Mouse (Mus musculus): ENCODE data around the gene Clip1.

Gene Clip1

GRCm38 (mm10) chr5:123602174-123602573 is 82.2 kb downstream of the Clip1 start:
- DNase-seq (ENCODE audit: low spot score in 2 of 2): no peak

- DNase-seq (ENCODE audit: low spot score in 2 of 2): no peak
Observed at GRCm38 (mm10) chr5:123599319-123599718, 85.1 kb downstream of the Clip1 start.

- DNase-seq (ENCODE audit: low spot score in 2 of 2): no peak
Observed at GRCm38 (mm10) chr5:123593622-123594280, 90.7 kb downstream of the Clip1 start.

GRCm38 (mm10) chr5:123580043-123580442 is 104.4 kb downstream of the Clip1 start:
- no peak for DNase-seq (ENCODE audit: low spot score in 2 of 2)

- no peak for DNase-seq (ENCODE audit: low spot score in 2 of 2)
Observed at GRCm38 (mm10) chr5:123576696-123577095, 107.7 kb downstream of the Clip1 start.

- DNase-seq (ENCODE audit: low spot score in 2 of 2): no peak
Observed at GRCm38 (mm10) chr5:123573362-123573761, 111.1 kb downstream of the Clip1 start.

- DNase-seq (ENCODE audit: low spot score in 2 of 2): peak; percentile 97 to 98
Observed at GRCm38 (mm10) chr5:123572357-123573186, 111.8 kb downstream of the Clip1 start, which contains the start of gene Vps33a. Gene Vps33a, minus strand, starts transcription at chr5:123573038.

- no peak for DNase-seq (ENCODE audit: low spot score in 2 of 2)
Observed at GRCm38 (mm10) chr5:123561128-123561527, 123.3 kb downstream of the Clip1 start.

GRCm38 (mm10) chr5:123559588-123559987 is 124.8 kb downstream of the Clip1 start:
- no peak for DNase-seq (ENCODE audit: low spot score in 2 of 2)

GRCm38 (mm10) chr5:123556451-123556850 is 128.0 kb downstream of the Clip1 start:
- DNase-seq (ENCODE audit: low spot score in 2 of 2): no peak

GRCm38 (mm10) chr5:123555693-123556092 is 128.7 kb downstream of the Clip1 start:
- no peak for DNase-seq (ENCODE audit: low spot score in 2 of 2)

- peak in 1 of 2 experiments; percentile 1 for DNase-seq (ENCODE audit: low spot score in 2 of 2)
Observed at GRCm38 (mm10) chr5:123533801-123534200, 150.6 kb downstream of the Clip1 start.

- peak in 1 of 2 experiments; percentile 1 for DNase-seq (ENCODE audit: low spot score in 2 of 2)
Observed at GRCm38 (mm10) chr5:123530056-123530455, 154.4 kb downstream of the Clip1 start.

GRCm38 (mm10) chr5:123528641-123529040 is 155.8 kb downstream of the Clip1 start:
- no peak for DNase-seq (ENCODE audit: low spot score in 2 of 2)
